Mouse (Mus musculus): ENCODE results near the gene Ube2q1. TPM values are rescaled to one million over a fixed set of nuclear protein-coding genes. Genes with fewer than 3 reads are reported as not detected.
"Not testable (repeated sequence)": the region's sequence is repeated elsewhere in the genome, so short reads cannot be mapped to it uniquely, and the experiment has no call there.

Gene Ube2q1
- total RNA-seq, 2 experiments from 2014 or later, result 119 to 133 TPM

GRCm38 (mm10) chr3:89784991-89785753 is 11.8 kb downstream of the Ube2q1 start:
- peak; percentile 96 for ATAC-seq (ENCODE audit: poor library complexity, severe bottlenecking)

GRCm38 (mm10) chr3:89786275-89786674 is 12.9 kb downstream of the Ube2q1 start:
- no peak for ATAC-seq (ENCODE audit: poor library complexity, severe bottlenecking)

DNA sequence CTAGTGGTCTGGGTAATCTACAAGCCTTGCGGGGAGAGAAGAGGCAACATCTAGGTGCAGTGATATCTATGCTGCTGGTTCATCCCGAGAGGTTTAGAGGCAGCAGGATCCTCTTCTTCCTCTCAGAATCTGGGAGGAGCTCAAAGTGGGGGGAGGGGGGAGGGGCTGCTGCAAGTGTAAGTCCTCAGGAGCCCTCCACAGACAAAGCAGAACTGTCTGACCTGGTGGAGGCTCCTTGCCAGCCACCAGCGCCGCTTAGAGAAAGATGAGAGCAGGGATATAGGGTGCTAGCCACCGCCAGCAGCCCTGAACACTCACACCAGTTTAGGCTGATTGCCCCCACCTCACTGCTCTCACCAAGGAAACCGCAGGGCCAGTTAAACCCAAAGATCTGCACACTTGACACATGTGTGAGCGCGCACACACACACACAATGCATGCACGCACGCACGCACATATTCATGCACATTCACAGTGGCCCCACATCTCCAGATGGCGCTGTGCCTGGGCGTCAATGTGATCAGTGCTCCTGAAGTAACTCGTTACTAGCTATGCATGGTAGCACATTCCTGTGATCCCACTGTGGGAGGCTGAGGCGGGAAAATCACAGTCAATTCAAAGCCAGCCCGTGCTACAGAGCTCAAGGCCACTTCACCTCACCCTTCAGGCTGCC is 15.4 kb downstream of the Ube2q1 start:
- ATAC-seq (ENCODE audit: poor library complexity, severe bottlenecking), result no peak

DNA sequence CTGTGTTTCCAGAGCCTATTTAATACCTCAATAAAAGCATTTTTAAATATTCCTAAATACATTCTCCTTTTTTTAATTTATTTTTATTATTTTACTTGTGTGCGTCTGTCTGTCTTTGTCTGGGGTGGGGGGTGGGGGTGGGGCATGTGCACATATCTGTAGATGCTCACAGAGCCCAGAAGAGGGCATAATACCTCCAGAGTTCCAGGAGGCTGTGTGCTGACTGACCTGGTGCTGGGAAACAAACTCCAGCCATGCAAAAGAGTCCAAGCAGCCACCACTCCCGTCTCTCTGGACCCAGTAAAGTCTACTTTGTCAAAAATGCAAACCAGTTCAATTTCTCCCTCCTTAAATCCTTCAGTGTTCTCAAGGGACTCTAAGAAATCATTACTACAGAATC is 21.2 kb downstream of the Ube2q1 start:
- ATAC-seq (ENCODE audit: poor library complexity, severe bottlenecking), result no peak

DNA sequence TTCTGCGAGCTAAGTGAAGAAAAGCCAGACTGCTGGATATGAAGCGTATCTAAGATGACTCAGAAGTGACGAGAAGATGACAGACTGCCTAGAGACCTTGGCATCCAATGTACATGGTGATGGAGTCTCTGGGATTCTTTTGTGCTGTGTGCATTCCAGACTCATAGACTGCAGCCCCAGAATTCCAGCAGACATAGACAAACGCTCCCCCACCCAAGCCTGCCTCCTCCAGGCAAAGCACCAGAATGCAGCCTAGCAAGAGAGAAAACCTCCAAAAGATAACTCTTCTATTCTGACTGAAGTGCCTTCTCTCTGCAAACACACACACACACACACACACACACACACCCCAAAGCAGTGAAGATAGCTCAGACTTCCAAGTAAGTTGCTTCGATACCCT is 22.3 kb downstream of the Ube2q1 start:
- 0 out of 2 replicates have a peak, but pooled peaks have one; percentile 12 for ATAC-seq (ENCODE audit: poor library complexity, severe bottlenecking)

GRCm38 (mm10) chr3:89796358-89796757 is 22.9 kb downstream of the Ube2q1 start:
- ATAC-seq (ENCODE audit: poor library complexity, severe bottlenecking), result peak; percentile 98

DNA sequence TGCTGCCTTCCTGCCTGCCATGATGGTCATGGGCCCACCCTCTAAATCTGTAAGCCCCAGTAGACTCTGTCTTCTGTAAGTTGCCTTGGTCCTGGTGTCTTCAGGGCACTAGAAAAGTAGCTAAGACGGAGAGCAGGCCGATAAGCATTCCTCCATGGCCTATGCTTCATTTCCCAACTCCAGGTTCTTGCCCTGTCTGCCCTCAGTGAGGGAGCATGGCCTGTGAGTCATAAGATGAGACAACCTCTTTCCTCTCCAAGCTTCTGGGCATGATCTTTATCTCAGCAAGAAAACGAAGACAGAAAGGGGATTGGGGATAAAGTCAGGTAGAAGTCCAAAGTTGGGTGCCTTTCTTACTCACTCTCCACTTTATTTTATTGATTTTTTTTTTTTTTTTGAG is 25.1 kb downstream of the Ube2q1 start:
- no peak for ATAC-seq (ENCODE audit: poor library complexity, severe bottlenecking)

GRCm38 (mm10) chr3:89799476-89799875 is 26.1 kb downstream of the Ube2q1 start:
- ATAC-seq (ENCODE audit: poor library complexity, severe bottlenecking), result no peak

- not testable (repeated sequence) for ATAC-seq (ENCODE audit: poor library complexity, severe bottlenecking)
Measured at GRCm38 (mm10) chr3:89800078-89800477, 26.7 kb downstream of the Ube2q1 start.

DNA sequence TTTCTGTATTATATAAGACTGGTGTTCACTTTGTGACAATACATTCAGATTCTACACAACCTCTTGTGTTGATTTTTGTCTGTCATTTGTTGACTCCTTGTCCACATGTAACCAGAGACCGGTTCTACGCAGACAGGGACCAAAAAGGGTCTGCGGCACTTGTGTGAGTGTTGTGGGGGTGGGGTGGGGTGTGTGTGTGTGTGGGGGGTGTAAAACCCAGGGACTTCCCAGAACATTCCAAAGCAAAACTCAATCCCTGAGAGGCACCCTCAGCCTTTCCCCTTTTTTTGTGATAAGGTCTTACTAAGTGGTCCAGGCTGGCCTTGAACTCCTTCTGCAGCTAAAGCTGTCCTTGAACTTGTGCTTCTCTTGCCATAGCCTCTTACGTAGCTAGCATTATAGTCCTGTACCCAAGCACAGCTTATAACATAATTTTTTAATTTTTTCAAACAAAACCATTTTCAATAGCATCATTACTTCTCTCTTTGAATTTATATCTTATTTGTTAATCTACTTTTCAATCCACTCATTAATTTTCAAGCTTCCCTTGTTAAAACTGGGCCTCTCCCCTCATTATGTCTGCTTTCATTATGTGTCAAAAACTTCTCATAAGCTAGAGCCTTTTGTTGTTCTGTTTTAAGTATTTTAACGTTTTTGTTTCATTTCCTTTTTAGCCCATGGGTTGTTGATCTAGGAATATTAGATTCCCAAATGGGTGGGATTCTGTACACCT is 27.5 kb downstream of the Ube2q1 start:
- no peak for ATAC-seq (ENCODE audit: poor library complexity, severe bottlenecking)

GRCm38 (mm10) chr3:89801507-89801847 is 28.1 kb downstream of the Ube2q1 start:
- ATAC-seq (ENCODE audit: poor library complexity, severe bottlenecking), result peak; percentile 69

DNA sequence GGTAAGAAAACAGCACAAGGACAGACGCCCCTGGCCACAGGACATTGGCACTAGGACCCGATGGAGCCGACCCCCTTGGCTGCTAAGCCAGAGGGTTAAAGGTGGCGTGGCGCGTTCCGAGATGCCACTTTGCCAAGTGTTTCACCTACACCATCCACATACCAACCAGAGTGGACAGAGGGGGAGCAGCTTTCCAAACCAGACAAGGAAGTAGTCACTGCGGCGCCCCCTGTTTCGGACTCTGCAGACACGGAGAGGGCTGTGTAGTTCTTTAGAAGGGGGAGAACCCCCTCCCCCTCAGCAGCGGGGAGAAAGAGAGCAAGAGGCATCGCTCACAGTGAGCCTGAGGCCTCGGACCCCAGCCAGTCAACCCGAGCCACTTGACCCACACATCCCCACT is 29.5 kb downstream of the Ube2q1 start:
- ATAC-seq (ENCODE audit: poor library complexity, severe bottlenecking), result no peak

DNA sequence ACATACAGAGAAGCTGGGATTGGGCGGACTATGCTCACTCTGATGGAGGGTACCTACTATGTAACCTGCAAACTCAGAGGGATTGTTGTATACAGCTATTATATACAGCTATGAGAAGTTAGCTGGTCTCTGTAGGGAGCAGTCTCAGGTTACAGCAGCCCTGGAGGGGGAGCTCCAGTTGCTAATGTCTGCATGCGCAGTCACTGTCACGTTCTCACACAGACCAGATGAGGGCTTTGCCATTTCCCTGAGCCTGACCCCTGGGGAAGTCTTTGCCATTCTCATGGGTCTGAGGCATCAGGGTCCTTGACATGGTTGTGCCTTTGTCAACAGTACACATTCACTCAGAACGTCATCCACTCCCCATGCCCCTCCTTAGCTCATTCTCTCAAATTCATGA is 31.8 kb downstream of the Ube2q1 start:
- no peak for ATAC-seq (ENCODE audit: poor library complexity, severe bottlenecking)

GRCm38 (mm10) chr3:89806751-89807150 is 33.3 kb downstream of the Ube2q1 start:
- ATAC-seq (ENCODE audit: poor library complexity, severe bottlenecking), result no peak

DNA sequence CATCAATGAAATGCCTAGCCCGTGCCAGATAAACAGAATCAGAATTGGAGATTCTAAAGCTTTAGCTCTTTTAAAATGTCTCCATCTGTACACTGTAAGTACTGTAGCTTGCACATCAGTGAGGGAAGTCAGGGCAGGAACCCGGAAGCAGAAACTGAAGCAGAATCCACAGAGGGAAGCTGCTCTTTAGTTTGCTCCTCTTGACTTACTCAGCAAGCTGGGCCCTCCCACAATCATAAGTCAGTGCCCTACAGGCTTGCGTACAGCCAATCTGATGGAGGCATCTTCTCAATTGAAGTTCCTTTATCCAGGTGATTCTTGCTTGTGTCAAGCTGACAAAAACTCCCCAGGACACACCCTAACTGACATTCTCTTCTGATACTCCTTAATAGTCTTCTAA is 33.8 kb downstream of the Ube2q1 start:
- ATAC-seq (ENCODE audit: poor library complexity, severe bottlenecking), result no peak

- ATAC-seq (ENCODE audit: poor library complexity, severe bottlenecking), result no peak
Measured at GRCm38 (mm10) chr3:89807881-89808280, 34.5 kb downstream of the Ube2q1 start.

- no peak for ATAC-seq (ENCODE audit: poor library complexity, severe bottlenecking)
Measured at GRCm38 (mm10) chr3:89808638-89809037, 35.2 kb downstream of the Ube2q1 start.

GRCm38 (mm10) chr3:89810841-89811240 is 37.4 kb downstream of the Ube2q1 start:
- ATAC-seq (ENCODE audit: poor library complexity, severe bottlenecking), result no peak

DNA sequence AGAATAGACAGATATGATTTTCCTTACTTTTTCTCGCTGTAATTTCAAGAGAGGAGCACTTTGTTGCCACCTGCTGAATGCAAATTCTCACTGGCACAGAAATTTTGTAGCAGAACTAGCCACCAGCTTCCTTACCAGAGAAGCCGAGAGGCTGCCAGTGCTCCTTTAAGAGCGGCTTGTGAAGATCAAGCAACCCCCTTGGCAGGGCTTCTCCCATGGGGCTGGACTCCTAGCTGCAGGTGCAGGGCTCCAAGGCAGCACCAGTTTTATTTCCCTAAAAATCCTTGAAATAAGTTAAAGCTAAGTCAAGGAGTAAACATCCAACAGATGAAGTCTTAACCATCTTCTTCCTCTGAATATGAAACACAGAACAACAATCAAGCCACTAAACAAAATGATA is 38.8 kb downstream of the Ube2q1 start:
- ATAC-seq (ENCODE audit: poor library complexity, severe bottlenecking), result no peak

- ATAC-seq (ENCODE audit: poor library complexity, severe bottlenecking), result no peak
Measured at GRCm38 (mm10) chr3:89814051-89814450, 40.6 kb downstream of the Ube2q1 start.

- 0 out of 2 replicates have a peak, but pooled peaks have one; percentile 35 for ATAC-seq (ENCODE audit: poor library complexity, severe bottlenecking)
Measured at GRCm38 (mm10) chr3:89817056-89817455, 43.6 kb downstream of the Ube2q1 start.

- no peak for ATAC-seq (ENCODE audit: poor library complexity, severe bottlenecking)
Measured at GRCm38 (mm10) chr3:89818605-89819004, 45.2 kb downstream of the Ube2q1 start.

Measured in megakaryocyte, adult 5-6 weeks (primary cell).